8 mouse cellular contexts compared by ENCODE assay signal in genomic region chr10:121475672-121476146, GRCm38 (mm10). TPM values are rescaled to one million over a fixed set of nuclear protein-coding genes. Genes with fewer than 3 reads are reported as not detected.
DNase-seq lines count a peak whose midpoint lies in the region; ATAC-seq lines count a peak whose summit lies in the region.

No protein-coding gene starts in this region.

- H3K9me3 ChIP-seq in embryonic facial prominence, embryonic 10.5 days = no peaks in the 10 kb centered on the region
- no peaks in the 10 kb centered on the region for H3K9me3 ChIP-seq in heart, embryonic 13.5 days
- H3K9me3 ChIP-seq in kidney, embryonic 16.5 days (ENCODE audit: low read length) = no peaks in the 10 kb centered on the region

- DNase-seq in spleen, postnatal 10 days (ENCODE audit: low spot score in 2 of 2) = peak; percentile 74 to 77
- no peak for DNase-seq in spleen, adult 18-20 months
- DNase-seq in embryonic facial prominence, embryonic 10.5 days (ENCODE audit: low spot score) = peak; percentile 84
- peak; percentile 76 for DNase-seq in lung, postnatal 36 days
- DNase-seq in spleen, postnatal 14 days (ENCODE audit: low spot score in 2 of 2) = peak; percentile 42 to 58
- no peak for DNase-seq in frontal cortex, adult 2 months (ENCODE audit: extremely low spot score in 1 of 2, low spot score in 1 of 2)

- H3K4me1 ChIP-seq in embryonic facial prominence, embryonic 10.5 days = peaks cover 64% of the 10 kb centered on the region
- peaks cover 53% of the 10 kb centered on the region for H3K4me1 ChIP-seq in heart, embryonic 13.5 days
- H3K4me1 ChIP-seq in kidney, embryonic 16.5 days (ENCODE audit: insufficient read depth, low read length) = peaks cover 40% of the 10 kb centered on the region

- peak overlapping the region; percentile 89 for H3K4me3 ChIP-seq in embryonic facial prominence, embryonic 10.5 days
- H3K4me3 ChIP-seq in heart, embryonic 13.5 days = peak overlapping the region; percentile 70
- peak overlapping the region; percentile 71 for H3K4me3 ChIP-seq in kidney, embryonic 16.5 days (ENCODE audit: low read length)

- WGBS in embryonic facial prominence, embryonic 10.5 days = under 1% methylated on average over 45 of the region's 45 CpGs
- WGBS in heart, embryonic 13.5 days = under 1% methylated on average over 45 of the region's 45 CpGs
- WGBS in kidney, embryonic 16.5 days = under 1% methylated on average over 45 of the region's 45 CpGs

- ATAC-seq in heart, embryonic 13.5 days (ENCODE audit: extremely low read depth, insufficient number of reproducible peaks, low FRiP score, low TSS enrichment) = peak; percentile 21
- peak; percentile 41 for ATAC-seq in kidney, embryonic 16.5 days (ENCODE audit: low FRiP score, low TSS enrichment)

- H3K27me3 ChIP-seq in embryonic facial prominence, embryonic 10.5 days (replicated peaks; ENCODE audit: low read depth, poor library complexity, severe bottlenecking) = 0 out of 2 replicates have a peak, but pooled peaks cover 10% of the 10 kb centered on the region
- no peaks in the 10 kb centered on the region for H3K27me3 ChIP-seq in heart, embryonic 13.5 days (replicated peaks)
- no peaks in the 10 kb centered on the region for H3K27me3 ChIP-seq in kidney, embryonic 16.5 days (ENCODE audit: insufficient read depth, low read length)

- H3K36me3 ChIP-seq in embryonic facial prominence, embryonic 10.5 days (replicated peaks) = no peaks in the 10 kb centered on the region
- H3K36me3 ChIP-seq in heart, embryonic 13.5 days = no peaks in the 10 kb centered on the region
- no peaks in the 10 kb centered on the region for H3K36me3 ChIP-seq in kidney, embryonic 16.5 days (ENCODE audit: insufficient read depth, low read length)

- H3K4me2 ChIP-seq in heart, embryonic 13.5 days = peak overlapping the region; percentile 78
- H3K4me2 ChIP-seq in kidney, embryonic 16.5 days (replicated peaks; ENCODE audit: low read depth, low read length) = peak overlapping the region; percentile 77

- H3K27ac ChIP-seq in embryonic facial prominence, embryonic 10.5 days (replicated peaks) = peak overlapping the region; percentile 94
- H3K27ac ChIP-seq in heart, embryonic 13.5 days (replicated peaks) = peak overlapping the region; percentile 90
- peak overlapping the region; percentile 88 for H3K27ac ChIP-seq in kidney, embryonic 16.5 days (ENCODE audit: low read length)

- peak overlapping the region; percentile 90 for H3K9ac ChIP-seq in heart, embryonic 13.5 days
- peak overlapping the region; percentile 87 for H3K9ac ChIP-seq in kidney, embryonic 16.5 days (replicated peaks; ENCODE audit: low read length)

RNA-seq across cellular contexts. Expression of gene Rassf3, which starts 0.4 kb away (rescaled TPM):
- polyA plus RNA-seq in embryonic facial prominence, embryonic 10.5 days (2016; fragmentation: Nextera tagmentation; extraction: Ambion mirVana) = 15.8 and 19.4 TPM in 2 replicates
- 15.2 and 19.2 TPM in 2 replicates for polyA plus RNA-seq in heart, embryonic 13.5 days (2015; fragmentation: Nextera tagmentation; extraction: Ambion mirVana)
- 14.8 and 15.2 TPM in 2 replicates for polyA plus RNA-seq in kidney, embryonic 16.5 days (2015; fragmentation: Nextera tagmentation; extraction: Ambion mirVana)
- 18.0 and 21.5 TPM in 2 replicates for polyA plus RNA-seq in frontal cortex, adult 2 months (2012; rRNA removed)

Comparison
In these comparisons a context has a peak if more than half of its experiments do, and no peak if none do; other contexts are left out.
1. DNase-seq: peak in spleen, postnatal 10 days (2 of 2), embryonic facial prominence, embryonic 10.5 days (single experiment), lung, postnatal 36 days (single experiment) and spleen, postnatal 14 days (2 of 2); none in spleen, adult 18-20 months (0 of 2) and frontal cortex, adult 2 months (0 of 2).
2. Peak in every context shown above with its lines, with median percentiles within 50 percentile points of each other: H3K27ac ChIP-seq and H3K4me3 ChIP-seq.